Mouse (Mus musculus) retina, postnatal 1 day (tissue): Measurements from ENCODE around the gene Tcf20.

Source experiments
- DNase-seq: peaks from one replicate; pipeline ENCODE4 v3.0.0-alpha.2; 2012

The Tcf20 gene

GRCm38 (mm10) chr15:82992079-82992783 lies 4.6 kb upstream of the Tcf20 start:
- no peak for DNase-seq

DNA sequence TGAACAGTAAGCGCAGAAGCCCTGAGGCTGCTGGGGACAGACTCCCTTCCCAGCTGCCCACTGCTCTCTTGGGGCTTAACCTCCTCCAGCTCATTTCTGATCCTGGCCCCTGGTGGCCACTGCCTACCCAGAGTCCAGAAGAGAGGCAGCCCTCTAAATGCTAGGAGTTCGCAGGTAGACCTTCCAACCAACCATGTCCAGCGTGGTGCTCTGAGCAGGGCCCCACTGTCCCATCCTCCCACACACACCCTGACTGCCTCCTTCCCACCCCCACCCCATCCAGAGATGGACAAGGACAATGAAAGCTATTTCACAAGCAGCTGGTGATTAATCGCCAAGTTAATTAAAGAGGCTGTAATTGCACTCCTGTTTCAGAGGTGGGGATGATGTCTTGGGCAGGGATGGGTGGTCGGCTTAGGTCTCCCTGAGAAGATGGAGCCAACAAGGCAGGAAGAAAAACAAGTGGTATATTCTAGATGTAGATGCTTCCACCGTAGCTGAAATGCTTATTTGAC lies 1.6 kb upstream of the Tcf20 start:
- DNase-seq: peak; percentile 80

GRCm38 (mm10) chr15:82987014-82987731 lies 499 bp downstream of the Tcf20 start:
- DNase-seq: no peak

DNA sequence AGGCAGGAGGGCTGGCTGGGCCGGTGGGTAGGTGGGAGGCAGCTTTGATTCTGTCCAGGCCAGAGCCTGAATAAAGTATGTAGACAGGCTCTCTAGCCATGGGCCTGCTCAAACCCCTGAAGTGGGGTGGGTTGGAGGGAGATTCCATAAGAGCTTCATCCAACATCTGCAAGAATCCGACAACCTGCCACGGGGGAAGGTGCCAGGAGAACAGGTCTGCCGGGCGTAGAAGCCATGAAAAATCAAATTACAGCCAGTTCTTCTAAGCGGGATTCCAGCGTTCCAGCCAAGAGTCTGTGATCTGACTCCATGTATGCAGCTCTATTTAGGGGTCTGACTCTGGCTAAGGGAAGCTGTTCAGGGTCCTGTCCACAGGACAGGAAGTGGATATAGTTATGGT lies 3.1 kb downstream of the Tcf20 start:
- no peak for DNase-seq

DNA sequence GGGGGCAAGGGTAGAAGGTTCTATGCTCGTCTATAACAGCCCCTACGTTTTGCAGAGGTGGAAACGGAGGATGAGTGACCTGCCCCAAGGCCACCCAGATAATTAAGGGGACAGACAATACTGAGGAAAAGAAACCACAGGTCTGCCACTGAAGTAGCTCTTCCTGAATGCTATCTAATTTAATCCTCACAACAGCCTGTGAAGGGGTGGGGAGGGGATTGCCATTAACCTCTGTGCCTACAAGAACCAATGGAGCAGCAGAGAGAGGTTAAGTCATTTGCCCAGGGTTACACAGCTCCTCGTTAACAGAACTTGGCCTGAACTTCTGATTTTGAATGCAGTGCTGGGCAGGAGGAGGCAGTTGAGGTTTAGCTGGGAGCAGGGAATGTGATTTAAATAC lies 3.6 kb downstream of the Tcf20 start:
- DNase-seq: peak; percentile 61

DNA sequence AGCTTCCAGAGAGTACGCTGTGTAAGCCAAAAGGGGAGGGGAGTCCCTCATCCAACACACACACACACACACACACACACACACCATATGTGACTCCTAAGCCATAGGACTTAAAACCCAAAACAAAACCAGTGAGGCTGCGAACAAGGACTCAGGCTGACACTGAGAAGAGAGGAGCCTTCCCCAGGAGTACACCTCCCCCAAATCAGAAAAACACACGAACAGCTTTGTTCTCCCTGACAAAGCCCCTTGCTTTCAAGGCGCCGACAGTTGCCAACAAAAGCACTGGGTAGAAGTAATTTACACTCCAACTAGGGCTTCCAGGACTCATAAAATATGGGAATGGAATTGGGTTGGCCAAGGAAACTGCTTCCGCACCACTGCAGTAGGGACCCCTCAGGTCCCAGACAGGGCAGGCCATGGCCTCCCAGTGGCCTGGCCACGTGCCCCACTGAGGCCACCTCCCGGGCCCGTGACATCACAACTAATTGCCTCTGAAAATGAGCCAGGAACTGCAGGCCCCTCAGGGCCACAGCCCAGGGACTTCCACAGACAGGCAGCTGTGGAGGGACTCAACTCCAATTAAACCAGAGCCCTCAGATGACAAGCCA lies 4.2 kb downstream of the Tcf20 start:
- peak; percentile 93 for DNase-seq

DNA sequence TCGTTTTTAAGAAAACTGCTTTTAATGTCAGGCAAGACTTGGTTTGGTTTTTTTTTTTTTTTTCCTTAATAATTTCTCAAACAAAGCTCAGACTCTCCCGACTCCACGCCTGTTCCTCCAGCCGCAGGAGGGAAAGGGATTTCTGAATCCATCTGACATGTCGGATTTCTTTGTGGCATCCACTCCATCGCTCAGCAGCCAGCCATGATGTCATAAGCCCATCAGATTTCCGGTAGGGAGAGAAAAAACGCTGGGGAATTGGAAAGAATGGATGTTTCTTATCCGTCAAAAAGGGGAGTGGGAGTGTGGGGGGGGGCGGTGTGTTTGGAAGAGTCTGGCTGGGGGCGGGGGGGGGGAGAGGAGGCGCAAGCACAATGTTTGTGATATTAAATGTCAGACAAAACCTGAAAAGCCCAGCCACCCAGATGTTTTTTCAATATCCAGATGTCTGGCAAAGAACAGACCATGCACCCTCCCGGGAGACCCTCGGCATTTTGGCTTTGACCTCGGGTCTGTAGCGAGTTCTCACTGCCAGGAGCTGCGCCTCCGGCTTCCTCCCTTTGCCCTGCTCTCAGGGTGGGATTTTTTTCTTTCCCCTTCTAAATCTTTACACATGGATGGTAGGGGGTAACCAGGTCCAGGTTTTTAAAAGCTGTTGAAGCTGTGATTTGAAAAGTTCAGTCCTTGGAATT lies 4.8 kb downstream of the Tcf20 start:
- DNase-seq: no peak

- DNase-seq: no peak
These were observed 5.8 kb downstream of the Tcf20 start for GRCm38 (mm10) chr15:82981676-82982520.

DNA sequence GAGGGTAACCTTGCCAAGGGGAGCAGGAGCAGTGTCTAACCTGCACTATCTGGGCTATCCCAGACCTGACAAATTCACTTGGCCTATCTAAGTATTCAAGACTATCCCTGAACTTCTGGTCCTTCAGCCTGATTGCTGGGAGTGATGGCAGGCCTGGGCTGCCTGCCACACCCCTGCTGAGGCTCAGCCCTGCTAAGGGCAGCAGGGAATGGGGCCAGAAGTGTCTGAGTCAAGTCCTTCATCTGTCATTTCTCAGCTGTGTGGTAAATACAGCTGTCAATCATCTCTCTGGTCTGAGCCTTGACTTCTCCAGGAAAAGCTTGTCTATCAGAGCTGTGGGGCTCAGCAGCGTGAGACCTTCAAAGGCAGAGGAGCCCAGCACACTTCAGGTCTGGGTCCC lies 8.1 kb downstream of the Tcf20 start:
- DNase-seq: no peak

- no peak for DNase-seq
These were observed 13.2 kb downstream of the Tcf20 start for GRCm38 (mm10) chr15:82974471-82974870.

GRCm38 (mm10) chr15:82969206-82969721 lies 18.4 kb downstream of the Tcf20 start:
- DNase-seq: no peak

DNA sequence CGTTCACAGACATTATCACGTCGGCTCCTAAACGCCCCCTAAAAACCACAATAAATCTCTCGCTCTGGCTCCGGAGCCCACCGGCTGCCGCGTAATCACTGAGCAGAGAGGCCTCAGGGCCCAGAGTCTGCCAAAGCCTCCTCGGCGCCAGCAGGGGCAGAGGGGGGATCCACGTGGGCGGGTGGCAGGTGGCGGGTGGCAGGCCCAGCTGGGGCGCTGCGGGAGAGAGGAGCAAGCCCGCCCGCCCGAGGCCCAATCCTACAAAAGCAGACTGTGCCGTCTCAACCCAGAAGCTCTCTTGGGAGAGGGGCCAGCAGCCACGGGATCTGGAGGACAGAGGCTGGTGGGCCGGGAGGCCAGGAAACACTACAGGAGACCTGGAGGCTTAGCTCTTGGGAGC lies 19.2 kb downstream of the Tcf20 start:
- peak; percentile 91 for DNase-seq

GRCm38 (mm10) chr15:82967947-82968346 lies 19.7 kb downstream of the Tcf20 start:
- DNase-seq: no peak

DNA sequence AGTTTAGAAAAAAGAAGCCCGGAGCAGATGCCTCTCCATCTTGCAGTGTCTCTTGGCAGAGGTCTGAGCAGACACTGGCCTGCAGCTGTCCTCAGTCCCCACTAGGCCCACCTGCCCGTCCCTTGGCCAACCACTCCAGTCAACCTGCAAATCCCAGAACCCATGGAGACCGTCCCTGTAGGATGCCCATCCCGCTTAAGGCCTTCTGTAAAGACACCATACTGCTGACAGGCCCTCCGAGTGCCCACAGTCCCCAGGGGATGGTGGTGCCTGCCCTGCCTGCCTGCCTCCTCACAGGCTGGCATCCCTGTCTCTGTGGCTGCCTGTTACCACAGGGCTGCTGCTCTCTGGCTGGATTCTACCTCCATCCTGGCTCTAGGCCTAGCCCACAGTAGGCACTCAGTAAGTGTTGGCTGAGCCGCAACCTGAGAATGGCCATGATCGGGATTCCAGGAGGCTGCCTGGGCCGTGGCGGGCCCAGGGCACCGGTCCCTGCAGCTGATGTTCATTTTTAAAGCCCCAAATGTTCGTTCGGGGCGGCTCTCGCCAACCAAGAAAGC lies 23.3 kb downstream of the Tcf20 start:
- DNase-seq: no peak

DNA sequence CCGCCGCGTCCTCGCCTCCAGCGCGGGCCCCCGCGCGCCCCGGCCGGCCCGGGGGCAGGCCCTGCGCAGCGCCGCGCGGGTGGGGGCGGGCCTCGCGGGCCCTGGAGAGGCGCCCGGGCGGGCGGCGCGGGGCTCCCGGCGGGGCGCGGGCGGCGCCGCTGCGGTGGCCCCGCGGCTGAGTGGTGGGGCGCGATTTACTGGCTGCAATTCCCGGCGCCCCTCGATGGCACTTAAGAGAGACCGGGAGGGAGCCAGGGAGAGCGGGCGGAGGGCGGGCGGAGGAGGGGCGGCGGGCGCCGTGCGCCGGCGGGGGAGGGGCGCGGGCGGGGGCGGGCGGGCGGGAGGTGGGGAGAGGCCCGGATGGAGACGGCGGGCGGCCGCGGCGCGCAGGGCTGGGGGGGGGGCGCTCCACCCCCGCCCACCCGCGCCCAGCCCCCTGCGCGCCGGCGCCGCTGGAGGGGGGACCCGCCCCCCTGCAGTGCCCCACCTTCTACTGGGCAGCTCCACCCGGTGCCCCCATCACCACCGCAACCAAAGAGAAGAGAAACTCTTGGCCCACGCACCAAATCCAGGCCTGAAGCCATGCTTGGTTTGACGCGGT lies 24.0 kb downstream of the Tcf20 start:
- DNase-seq: peak; percentile 64

DNA sequence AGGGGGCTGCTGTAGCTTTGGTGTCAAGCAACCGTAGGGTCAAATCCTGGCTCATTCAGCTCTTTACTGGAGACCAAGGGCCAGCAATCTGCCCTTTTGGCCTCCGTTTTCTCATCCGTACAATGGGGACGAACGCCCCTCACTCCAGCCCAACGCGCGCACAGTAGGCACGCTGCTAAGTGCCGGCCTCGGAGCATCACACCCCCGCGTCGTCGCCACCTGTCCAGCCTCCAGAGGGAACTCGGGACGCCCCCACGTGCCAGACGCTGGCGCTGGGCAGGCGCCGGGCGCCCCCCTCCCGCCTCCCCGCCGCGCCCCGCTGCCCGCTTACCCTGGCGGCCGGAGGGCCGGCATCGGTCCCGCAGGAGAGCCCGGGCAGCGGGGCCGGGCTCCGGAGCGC lies 24.6 kb downstream of the Tcf20 start:
- no peak for DNase-seq

GRCm38 (mm10) chr15:82962536-82962935 lies 25.1 kb downstream of the Tcf20 start:
- no peak for DNase-seq

DNA sequence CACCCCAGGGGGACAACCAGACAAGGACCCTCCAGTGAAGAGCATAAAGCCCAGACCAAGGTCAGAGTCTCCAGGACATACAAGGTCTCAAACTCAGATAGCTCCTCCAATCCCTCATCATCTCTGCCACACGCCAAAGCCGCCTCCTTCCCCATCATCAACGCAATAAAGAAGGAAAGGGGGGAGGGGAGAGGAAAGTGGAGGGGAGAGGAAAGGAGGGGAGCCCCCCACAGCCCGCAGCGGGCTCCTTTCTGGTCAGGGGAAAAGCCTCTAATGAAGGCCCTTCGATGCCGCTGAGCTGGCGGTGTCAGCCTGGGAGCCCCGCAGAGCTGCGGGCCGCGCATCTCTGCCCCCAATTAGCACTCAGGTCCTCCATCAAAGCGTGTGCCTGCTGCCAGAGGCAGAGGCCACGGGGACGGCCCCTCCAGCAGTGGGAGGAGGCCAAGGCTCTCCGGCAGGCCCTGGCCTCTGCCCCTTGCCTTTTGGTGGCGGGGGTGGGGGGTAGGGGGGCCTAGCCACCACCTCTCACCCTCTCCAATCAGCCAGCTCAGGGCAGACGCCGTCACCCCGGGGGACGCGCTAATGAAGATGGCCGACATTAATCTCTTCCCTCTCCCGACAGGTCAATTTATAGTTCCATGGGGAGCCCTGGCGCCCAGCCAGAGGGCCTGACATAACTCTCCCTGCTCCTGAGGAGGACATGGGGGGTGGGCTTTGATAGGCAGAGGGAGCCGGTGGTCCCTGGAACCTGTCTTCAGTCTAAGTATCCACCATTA lies 26.7 kb downstream of the Tcf20 start:
- peak; percentile 85 for DNase-seq

DNA sequence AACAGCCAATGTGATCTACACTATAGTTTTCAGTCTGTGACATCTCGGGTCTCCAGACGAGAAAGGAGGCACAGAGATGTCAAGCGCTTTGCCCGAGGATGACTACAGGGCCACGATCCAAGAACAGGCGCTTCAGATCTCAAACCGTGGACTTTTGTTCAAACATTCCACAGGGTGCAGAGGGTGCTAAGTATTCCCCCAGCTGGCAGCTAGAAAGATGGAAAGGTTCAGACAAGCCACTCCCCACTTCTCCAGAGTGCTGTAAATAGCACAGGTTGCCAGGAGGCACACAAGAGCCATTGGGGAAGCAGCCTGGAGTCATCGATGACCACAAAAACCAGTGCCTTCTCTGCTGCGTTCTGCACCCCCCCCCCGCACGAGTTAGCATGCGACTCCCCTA lies 28.5 kb downstream of the Tcf20 start:
- DNase-seq: no peak

- peak; percentile 92 for DNase-seq
These were observed 29.4 kb downstream of the Tcf20 start for GRCm38 (mm10) chr15:82958253-82958701.
